Mouse (Mus musculus) embryo, embryonic 10 days (tissue): ENCODE results near the gene Cox6a1.
"Not testable (repeated sequence)": the region's sequence is repeated elsewhere in the genome, so short reads cannot be mapped to it uniquely, and the experiment has no call there.

Experiments used
- DNase-seq: peaks from one replicate; pipeline ENCODE4 v3.0.0-alpha.2; 2015; ENCODE audit warnings: low spot score

Cox6a1 gene

GRCm38 (mm10) chr5:115348546-115349224, at the start of gene Cox6a1:
Gene Cox6a1 (minus strand): TSS chr5:115348981.
- DNase-seq, result peak; percentile 99

DNA sequence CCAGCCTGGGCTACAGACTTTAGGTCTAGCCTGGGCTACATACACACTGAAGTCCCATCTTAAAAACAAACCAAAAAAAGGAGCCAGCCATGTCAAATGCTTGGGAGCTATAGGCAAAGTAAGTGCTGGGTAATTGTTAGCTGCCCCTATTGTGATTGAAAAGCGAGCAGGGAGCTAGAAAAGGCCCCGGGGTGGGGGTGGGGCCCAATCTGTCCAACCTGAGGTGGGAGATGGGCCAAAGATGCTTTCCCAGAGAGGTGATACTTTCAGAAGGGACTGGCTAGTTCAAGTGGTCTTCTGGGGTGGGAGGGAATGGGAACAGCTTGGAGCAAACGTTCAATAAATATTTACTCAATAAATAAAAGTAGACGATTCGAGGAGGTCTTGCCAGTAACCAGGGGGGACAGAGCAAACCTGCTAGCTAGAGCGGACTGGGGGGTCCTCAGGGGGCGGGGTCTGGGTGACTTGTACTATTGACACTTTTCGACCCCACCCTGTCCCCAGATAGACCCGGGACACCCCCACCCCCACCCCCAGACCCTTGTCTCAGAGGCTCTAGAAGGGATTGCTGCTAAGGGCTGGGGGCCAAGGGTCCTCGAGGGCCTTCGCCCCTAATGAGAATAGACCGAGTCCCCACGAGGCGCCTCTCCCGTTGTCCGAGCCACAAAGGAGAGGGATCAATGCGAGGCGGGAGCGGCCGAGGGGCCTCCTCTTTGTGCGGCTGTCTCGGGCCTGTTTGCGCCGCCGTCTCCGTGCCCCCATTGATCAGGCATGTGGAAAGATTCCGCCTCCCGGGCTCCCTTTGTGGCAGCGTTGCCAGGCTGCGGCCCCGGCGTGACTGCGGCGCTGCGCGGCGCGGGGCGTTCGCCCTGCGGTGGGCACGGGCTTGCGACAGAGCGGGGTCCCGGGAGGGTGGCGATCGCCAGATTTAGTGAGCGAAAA, 49.3 kb upstream of the Cox6a1 start:
- peak; percentile 89 for DNase-seq

DNA sequence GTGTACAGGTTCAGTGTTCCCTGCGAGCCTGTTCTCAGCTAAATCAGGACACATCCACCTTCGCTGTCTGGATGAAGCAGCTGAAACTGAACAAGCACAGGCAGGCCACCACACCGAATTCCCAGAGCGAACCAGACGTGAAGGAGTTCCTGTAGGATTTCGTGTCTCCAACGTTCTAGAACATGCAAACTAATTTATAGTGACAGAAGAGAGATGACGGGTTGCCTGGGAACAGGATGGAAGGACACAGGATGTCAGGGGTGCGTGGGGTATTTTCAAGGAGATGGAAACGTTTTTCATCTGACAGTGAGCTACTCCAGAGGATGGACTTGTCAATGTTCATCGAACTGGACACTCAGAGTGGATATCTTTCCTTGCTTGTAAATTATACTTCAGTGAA, 47.9 kb upstream of the Cox6a1 start:
- no peak for DNase-seq

DNA sequence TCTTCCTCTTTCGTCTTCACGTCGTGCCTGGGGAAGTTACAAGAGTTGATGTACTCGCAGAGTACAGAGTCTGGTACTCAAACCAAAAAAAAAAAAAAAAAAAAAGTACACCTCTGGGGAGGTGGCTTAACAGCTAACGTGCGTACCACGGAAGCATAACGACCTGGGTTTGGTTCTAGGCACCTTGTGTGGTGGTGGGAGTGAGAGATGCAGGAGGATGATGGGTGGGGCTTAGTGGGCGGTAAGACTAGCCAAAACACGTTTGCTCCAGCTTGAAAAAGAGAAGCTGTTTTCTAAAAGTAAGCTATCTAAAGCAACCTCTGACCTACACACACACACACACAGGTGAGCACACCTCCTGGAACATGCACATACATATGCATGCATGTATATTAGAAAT, 46.1 kb upstream of the Cox6a1 start:
- DNase-seq, result no peak

- DNase-seq, result peak; percentile 46
Measured at GRCm38 (mm10) chr5:115394223-115394622, 45.4 kb upstream of the Cox6a1 start.

- no peak for DNase-seq
Measured at GRCm38 (mm10) chr5:115392969-115393368, 44.2 kb upstream of the Cox6a1 start.

- DNase-seq, result no peak
Measured at GRCm38 (mm10) chr5:115391935-115392334, 43.2 kb upstream of the Cox6a1 start.

DNA sequence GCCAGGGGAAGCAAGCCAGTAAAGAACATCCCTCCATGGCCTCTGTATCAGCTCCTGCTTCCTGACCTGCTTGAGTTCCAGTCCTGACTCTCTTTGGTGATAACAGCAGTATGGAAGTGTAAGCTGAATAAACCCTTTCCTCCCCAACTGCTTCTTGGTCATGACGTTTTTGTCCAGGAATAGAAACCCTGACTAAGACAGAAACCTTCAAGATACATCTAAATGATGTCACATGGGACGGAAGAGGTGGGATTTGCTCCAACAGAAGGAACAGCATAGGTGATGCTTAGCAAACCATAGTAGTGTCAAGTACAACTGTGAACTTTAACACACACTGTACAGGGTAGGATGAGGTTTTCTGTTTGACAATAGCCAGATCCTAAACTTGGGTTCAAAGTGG, 30.1 kb upstream of the Cox6a1 start:
- not testable (repeated sequence) for DNase-seq

DNA sequence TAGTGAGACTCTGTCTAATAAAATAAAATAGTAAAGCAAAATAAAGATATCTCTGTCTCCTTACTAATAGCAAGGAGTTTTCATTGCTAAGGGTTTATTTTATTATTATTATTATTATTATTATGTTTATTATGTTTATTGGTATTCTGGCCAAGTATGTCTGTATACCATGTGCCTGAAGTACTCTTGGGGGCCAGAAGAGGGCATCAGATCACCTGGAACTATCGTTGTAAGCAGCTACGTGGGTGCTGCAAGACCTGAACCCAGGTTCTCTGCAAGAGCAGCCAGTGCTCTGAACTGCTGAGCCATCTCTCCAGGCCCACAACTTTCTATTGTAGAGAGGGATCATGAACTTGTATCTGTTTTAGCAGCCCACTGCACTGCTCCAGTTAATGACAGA, 26.7 kb upstream of the Cox6a1 start:
- DNase-seq, result no peak

- DNase-seq, result no peak
Measured at GRCm38 (mm10) chr5:115374204-115374820, 25.5 kb upstream of the Cox6a1 start.

DNA sequence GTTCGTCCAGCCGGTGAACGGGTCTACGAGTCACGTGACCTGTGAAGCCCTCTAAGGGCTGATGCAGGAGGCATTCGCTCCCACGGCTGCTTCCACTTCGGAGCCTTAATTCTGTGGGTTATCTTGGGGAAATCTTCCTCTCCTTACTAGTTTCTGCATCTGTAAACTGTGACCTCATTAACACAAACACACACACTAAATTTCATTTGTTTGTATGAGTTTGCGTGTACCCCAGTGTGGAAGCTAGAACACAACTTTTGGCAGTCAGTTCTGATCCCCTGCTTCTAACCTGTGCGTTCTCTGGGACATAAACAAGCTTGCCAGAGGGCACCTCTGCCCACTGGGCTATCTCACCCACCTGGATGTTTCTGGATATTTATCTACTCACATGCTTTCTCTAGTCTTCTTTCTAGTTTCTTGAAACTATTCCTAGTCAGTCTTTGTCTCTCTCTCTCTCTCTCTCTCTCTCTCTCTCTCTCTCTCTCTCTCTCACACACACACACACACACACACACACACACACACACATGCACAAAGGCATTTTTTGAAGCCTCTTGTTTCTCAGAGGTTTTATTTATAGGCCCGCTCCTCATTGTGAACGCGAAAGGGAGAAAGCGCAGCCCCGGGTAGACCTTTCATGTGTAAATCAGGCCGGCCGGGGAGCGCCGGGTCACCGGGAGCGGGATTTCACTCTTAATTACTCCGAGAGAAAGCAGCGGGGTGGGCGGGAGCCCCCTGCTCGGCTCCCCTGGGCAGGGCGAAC, 24.8 kb upstream of the Cox6a1 start:
- peak; percentile 81 for DNase-seq

DNA sequence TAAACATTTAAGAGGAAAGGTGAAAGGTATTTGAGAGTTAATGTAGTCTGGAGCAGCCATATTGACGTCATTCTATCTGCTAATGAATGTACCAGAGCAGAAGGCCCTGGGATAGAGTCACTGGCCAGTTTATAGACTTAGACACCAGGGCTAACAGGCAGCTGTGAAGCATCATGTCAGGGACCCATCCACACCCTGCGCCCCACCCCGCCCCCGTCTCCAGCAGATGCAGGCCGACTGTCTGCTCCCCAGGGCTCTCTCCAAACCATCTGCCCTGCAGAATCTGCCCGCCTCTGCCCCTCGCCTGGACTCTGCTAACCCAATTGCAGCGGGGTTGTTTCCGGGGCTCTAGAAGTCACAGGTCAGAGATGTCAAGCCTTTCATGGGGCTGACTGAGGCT, 23.0 kb upstream of the Cox6a1 start:
- DNase-seq, result no peak

- DNase-seq, result no peak
Measured at GRCm38 (mm10) chr5:115364782-115365181, 16.0 kb upstream of the Cox6a1 start.

DNA sequence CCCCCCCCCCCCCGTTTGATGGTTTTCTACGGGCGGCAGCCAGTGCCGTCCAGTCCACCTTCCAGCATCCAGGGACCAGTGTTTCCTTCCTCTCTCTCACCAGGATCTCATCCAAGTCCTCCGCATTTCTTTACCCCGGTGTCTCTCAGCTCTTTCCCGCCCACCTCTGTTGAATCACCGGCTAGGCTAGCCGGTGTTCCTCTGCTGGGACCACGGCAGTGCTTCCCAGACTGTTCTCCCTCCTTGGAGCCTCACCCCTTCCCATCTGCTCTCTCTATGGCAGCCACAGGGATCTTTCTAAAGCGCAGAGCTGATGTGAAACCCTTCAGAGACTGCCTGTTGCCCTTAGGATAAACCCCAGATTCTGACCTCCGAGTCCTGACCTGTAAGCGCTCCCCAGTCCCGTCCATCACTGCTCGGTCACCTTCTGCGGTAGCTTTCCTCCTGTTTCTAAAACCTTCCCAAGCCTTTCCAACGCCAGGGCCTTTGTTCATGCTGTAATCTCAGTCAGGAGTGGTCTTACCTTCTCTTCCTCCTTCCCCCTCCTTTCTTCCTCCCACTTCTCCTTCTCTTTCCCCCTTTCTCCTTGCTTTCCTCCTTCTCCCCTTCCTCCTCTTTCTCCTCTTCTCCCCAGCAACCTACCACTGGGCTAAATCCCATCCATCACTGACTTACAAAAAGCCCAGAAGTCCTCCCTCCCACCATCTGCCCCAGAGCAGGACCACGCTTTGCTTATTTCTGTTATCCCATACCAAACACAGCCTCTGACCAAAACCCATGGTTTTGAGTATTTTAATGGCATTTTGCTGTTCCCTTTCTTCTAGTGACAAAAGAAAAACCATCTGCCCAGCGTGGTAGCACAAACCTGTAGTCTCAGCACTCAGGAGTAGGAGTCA, 14.3 kb upstream of the Cox6a1 start:
- DNase-seq, result peak; percentile 49

DNA sequence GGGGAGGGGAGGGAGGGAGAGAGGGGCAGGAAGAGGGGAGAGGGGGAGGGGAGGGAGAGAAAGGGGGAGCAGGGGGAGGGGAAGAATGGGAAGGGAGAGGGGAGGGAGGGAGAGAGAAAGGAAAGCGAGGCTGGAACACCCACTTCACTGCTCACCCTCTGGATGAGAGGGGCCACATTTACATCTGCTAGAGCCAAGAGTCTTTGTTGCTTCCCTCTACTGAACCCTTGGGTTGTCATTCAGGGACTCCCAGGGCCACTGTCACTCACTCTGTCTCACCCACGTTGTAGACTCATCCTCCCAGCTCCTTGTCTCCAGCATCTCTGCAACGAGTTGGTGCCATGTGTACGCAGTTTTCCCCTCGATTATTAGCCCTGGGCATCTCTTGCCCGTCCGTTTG, 13.4 kb upstream of the Cox6a1 start:
- no peak for DNase-seq

GRCm38 (mm10) chr5:115359851-115360372, 11.1 kb upstream of the Cox6a1 start:
- no peak for DNase-seq

DNA sequence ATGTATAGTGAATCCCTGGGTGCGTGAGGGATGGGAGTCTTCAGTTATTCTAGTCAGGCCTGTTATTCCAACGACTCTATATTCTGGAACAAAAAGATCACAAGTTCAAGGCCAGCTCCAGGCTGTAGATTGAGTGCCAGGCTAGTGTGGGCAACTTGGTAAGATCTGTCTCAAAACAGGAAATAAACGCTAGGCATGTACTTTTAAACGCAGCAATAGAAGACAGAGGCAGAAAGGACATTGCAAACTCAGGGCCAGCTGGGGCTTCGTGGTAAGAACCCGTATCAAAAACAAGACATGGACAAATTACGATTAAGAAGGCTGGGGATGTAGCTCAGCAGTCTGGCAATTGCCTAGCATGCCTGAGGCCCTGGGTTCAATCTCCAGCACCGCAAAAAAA, 10.7 kb upstream of the Cox6a1 start:
- DNase-seq, result no peak

- peak; percentile 90 for DNase-seq
Measured at GRCm38 (mm10) chr5:115358872-115359271, 10.1 kb upstream of the Cox6a1 start.

DNA sequence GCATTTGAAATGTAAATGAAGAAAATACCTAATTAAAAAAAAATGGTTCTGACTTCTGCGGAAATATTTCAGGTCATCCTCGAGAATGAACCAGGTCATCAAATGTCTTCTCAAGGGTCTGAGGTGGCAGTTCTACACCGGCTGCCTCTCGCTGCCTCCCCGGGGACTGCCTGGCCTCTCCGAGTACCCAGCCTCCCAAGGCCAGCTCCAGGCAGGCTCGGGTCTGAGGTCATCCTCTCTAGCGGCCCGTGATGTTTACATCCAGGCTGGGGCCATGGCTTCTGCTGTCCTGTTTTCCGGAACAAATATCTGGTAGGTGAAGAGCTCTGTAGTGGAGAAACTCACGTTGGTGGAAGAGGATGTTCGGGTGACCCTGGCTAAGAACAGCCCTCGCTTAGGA, 6.3 kb upstream of the Cox6a1 start:
- DNase-seq, result no peak

GRCm38 (mm10) chr5:115351348-115351747, 2.6 kb upstream of the Cox6a1 start:
- no peak for DNase-seq

- DNase-seq, result no peak
Measured at GRCm38 (mm10) chr5:115349225-115349555, 409 bp upstream of the Cox6a1 start.
